Mouse (Mus musculus): ENCODE data around the gene Slc25a16. TPM values are rescaled to one million over a fixed set of nuclear protein-coding genes. Genes with fewer than 3 reads are reported as not detected.
"Not testable (repeated sequence)": the region's sequence is repeated elsewhere in the genome, so short reads cannot be mapped to it uniquely, and the experiment has no call there.

The Slc25a16 gene
- polyA plus RNA-seq, 1 experiment from 2014 or later, result 16.1 TPM

DNA sequence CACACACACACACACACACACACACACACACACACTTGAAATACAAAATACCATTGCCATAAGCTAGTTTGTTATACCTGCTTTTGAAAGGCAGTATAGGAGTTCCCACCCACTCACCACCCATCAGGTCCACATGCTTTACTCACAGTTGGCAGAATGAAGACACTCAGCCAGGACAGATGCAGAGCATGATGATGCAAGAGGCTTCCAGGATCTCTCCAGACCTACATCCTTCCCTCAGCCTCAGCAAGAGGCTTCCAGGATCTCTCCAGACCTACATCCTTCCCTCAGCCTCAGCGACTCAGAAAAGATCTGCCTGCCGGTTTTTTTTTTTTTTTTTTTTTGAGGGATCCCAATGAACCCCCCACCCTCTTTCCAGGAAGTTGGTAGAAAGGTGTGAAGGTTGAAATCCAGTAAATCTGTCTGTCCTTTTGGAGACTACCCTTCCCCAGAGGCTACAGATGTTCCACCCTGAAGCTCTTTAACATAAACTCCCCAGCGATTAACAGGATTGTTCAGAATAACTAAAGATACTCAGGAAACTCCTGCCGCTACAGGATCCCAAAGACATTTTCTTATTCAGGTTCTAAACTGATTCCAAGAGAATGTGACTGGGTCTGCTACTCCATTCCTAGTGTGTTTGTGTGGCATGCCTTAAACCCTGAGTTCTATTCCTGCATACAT is 27.7 kb upstream of the Slc25a16 start:
- Histone ChIP-seq H3K4me1 (replicated peaks) (no peaks in the 10 kb centered on the region), H3K27me3 (no peaks in the 10 kb centered on the region), H3K9me3 (no peaks in the 10 kb centered on the region), H3K4me3 (no peak overlapping the region), H3K27ac (replicated peaks) (no peak overlapping the region), H3K4me2 (no peak overlapping the region), H3K36me3 (no peaks in the 10 kb centered on the region), H3K9ac (no peak overlapping the region)
- no peak for ATAC-seq (ENCODE audit: low FRiP score, low read depth)
- 24% methylated on average over 4 of the region's 4 CpGs for WGBS

DNA sequence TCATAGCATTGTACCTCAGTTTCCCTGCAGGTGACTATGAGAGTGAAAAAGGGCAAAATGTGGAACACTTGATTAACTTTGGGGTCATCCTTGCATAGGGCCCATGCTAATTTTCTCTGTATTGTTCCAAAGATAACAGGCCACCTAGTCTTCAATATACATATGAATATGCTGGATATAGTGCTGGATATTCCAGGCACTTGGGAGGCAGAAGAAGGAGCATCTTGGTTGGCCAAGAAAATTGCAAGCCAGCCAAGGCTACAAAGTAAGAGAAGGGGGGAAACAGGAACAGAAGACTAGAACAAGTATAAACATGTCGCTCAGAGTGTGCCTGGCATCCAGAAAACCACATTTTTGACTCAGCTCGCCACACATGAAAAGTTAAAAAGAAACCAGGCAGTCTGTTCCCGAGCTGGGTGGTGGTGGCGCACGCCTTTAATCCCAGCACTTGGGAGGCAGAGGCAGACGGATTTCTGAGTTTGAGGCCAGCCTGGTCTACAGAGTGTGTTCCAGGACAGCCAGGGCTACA is 27.0 kb upstream of the Slc25a16 start:
- ATAC-seq (ENCODE audit: low FRiP score, low read depth), result no peak
- H3K9ac ChIP-seq, result no peak overlapping the region
- H3K9me3 ChIP-seq, result no peaks in the 10 kb centered on the region
- H3K4me3 ChIP-seq, result no peak overlapping the region
- no peaks in the 10 kb centered on the region for H3K27me3 ChIP-seq
- H3K27ac ChIP-seq (replicated peaks), result no peak overlapping the region
- H3K4me2 ChIP-seq, result no peak overlapping the region
- WGBS, result 74% methylated on average over 6 of the region's 6 CpGs
- H3K36me3 ChIP-seq, result no peaks in the 10 kb centered on the region
- H3K4me1 ChIP-seq (replicated peaks), result no peaks in the 10 kb centered on the region

DNA sequence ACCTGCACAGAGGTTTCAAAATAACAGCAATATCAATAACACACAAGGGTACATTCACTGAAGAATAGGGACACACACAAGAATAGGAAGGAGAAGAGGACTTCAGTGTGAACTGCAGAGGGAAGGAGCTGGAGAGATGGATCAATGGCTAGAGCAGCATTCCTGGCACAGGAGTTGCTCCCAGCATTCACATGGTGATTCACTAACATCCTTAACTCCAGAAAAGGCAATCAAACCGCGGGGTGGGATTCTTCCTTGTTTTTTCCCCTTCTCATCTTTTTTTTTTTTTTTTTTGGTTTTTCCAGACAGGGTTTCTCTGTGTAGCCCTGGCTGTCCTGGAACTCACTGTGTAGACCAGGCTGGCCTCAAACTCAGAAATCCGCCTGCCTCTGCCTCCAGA is 26.0 kb upstream of the Slc25a16 start:
- Histone ChIP-seq H3K4me2 (no peak overlapping the region), H3K27ac (replicated peaks) (no peak overlapping the region), H3K27me3 (no peaks in the 10 kb centered on the region), H3K9me3 (no peaks in the 10 kb centered on the region), H3K4me3 (no peak overlapping the region), H3K4me1 (replicated peaks) (no peaks in the 10 kb centered on the region), H3K36me3 (no peaks in the 10 kb centered on the region), H3K9ac (no peak overlapping the region)
- no peak for ATAC-seq (ENCODE audit: low FRiP score, low read depth)
- 94% methylated on average over 3 of the region's 3 CpGs for WGBS

DNA sequence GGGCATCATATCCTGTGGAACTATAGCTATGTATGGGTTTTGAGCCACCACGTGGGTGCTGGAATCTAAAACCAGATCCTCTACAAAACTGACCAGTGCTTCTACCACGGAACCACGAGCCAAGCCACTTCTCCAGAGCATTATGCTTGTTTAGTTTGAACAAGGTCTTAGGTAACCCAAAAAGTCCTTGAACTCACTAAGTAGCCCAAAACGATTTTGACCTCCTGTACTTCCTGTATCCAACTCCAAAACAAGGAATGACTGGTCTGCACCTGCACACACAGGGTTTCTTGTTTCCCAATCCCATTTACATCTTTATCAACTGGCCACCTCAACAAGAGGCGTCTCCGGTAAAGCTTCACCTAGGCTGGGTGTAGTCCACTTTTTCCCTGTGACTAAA is 25.0 kb upstream of the Slc25a16 start:
- Histone ChIP-seq H3K4me1 (replicated peaks) (no peaks in the 10 kb centered on the region), H3K4me3 (no peak overlapping the region), H3K4me2 (no peak overlapping the region), H3K9me3 (no peaks in the 10 kb centered on the region), H3K27ac (replicated peaks) (no peak overlapping the region), H3K9ac (no peak overlapping the region), H3K36me3 (no peaks in the 10 kb centered on the region), H3K27me3 (no peaks in the 10 kb centered on the region)
- no peak for ATAC-seq (ENCODE audit: low FRiP score, low read depth)
- 88% methylated on average over 6 of the region's 6 CpGs for WGBS

DNA sequence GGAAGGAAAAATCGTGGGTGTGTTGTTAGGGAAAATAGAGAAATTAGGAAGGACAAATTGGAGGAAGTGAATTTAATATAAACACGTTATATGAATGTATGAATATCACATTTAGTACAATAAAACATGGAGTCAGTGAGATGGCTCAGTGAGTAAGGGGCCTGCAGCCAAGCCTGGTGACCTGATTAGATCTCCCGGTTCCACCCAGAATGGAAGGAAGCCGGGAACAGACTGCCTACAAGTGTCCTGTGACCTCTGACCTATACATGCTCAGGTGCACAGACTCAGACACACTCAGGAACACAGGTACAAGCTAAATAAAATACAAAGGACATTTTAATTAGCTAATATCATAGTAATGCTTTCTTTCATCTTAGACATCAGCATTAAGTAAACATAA is 24.4 kb upstream of the Slc25a16 start:
- Histone ChIP-seq H3K4me3 (no peak overlapping the region), H3K4me1 (replicated peaks) (no peaks in the 10 kb centered on the region), H3K4me2 (no peak overlapping the region), H3K27me3 (no peaks in the 10 kb centered on the region), H3K9ac (no peak overlapping the region), H3K36me3 (no peaks in the 10 kb centered on the region), H3K27ac (replicated peaks) (no peak overlapping the region), H3K9me3 (no peaks in the 10 kb centered on the region)
- no peak for ATAC-seq (ENCODE audit: low FRiP score, low read depth)
- 73% methylated on average over 4 of the region's 4 CpGs for WGBS

DNA sequence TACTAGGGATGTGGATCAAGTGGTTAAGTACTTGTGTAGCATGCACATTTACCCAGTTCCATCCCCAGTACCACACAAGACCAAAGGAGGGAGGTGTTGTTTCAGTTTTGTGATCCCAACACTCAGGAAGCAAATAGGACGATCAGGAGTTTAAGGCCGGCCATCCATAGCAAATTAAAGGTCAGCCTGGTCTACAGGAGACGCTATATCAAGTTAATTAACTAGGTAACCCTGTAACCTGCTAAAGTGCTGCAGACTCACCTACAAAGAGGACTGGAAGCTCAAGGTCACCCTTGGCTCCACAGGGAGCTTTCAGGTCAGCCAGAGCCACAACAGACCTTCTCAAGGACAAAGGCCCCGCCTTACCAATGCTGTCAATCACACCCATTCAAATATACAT is 23.7 kb upstream of the Slc25a16 start:
- Histone ChIP-seq H3K9me3 (no peaks in the 10 kb centered on the region), H3K4me1 (replicated peaks) (no peaks in the 10 kb centered on the region), H3K4me2 (no peak overlapping the region), H3K27me3 (no peaks in the 10 kb centered on the region), H3K27ac (replicated peaks) (no peak overlapping the region), H3K36me3 (no peaks in the 10 kb centered on the region), H3K9ac (no peak overlapping the region), H3K4me3 (no peak overlapping the region)
- 75% methylated on average over 4 of the region's 4 CpGs for WGBS
- no peak for ATAC-seq (ENCODE audit: low FRiP score, low read depth)

DNA sequence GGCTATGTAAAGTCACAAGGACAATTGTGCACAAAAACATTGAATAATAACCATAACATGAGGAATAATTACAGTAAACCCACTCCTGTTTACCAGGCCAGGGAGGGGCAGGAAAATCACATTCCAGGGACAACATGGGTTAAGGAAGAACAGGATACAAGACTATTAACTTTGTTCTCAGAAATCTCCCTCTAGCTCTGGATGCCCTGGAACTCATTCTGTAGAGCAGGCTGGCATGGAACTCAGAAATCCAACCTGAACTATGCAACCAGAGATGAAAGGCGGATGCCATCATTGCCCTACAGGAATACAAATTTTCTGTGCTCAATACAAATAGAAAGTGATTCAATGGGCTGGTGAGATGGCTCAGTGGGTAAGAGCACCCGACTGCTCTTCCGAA is 23.0 kb upstream of the Slc25a16 start:
- Histone ChIP-seq H3K4me2 (no peak overlapping the region), H3K9ac (no peak overlapping the region), H3K4me3 (no peak overlapping the region), H3K36me3 (no peaks in the 10 kb centered on the region), H3K4me1 (replicated peaks) (no peaks in the 10 kb centered on the region), H3K27ac (replicated peaks) (no peak overlapping the region), H3K9me3 (no peaks in the 10 kb centered on the region), H3K27me3 (no peaks in the 10 kb centered on the region)
- ATAC-seq (ENCODE audit: low FRiP score, low read depth), result no peak
- WGBS, result 95% methylated on average over 3 of the region's 3 CpGs

DNA sequence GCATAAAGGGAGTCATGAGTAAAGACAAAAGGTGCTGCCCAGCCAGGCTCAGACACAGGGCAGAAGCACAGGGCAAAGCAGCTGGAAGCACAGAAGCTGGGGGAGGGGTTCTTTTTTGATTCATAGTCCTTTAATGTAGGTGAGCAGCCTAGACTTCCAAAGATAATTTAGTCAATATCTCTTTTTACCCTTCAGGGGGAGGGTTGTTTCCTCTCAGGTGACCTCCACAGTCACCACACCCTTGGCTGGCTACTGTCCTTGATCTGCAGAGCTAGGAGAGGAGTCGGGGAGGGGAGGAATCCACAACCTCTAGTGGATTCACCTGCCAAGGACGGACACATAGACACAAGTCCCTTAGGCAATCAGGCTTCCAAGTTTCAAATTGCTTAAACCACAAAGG is 22.4 kb upstream of the Slc25a16 start:
- H3K4me3 ChIP-seq, result no peak overlapping the region
- H3K9me3 ChIP-seq, result no peaks in the 10 kb centered on the region
- no peaks in the 10 kb centered on the region for H3K27me3 ChIP-seq
- 90% methylated on average over 2 of the region's 2 CpGs for WGBS
- no peaks in the 10 kb centered on the region for H3K36me3 ChIP-seq
- no peak overlapping the region for H3K4me2 ChIP-seq
- H3K27ac ChIP-seq (replicated peaks), result no peak overlapping the region
- H3K4me1 ChIP-seq (replicated peaks), result no peaks in the 10 kb centered on the region
- H3K9ac ChIP-seq, result no peak overlapping the region
- ATAC-seq (ENCODE audit: low FRiP score, low read depth), result no peak

DNA sequence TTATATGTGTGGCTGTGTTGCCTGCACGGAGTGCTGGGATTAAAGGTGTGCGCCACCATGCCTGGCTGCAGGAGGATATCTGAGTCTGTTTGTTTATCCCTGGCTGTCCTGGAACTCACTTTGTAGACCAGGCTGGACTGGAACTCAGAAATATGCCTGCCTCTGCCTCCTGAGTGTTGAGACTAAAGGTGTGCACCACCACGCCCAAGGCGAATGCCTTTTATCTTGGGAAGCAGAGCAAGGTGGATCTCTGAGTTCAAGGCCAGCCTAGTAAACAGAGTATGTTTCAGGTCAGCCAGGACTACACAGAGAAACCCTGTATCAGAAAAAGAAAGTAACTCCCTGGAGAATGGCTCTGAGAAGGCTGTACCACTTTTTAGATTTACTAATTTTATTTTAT is 20.3 kb upstream of the Slc25a16 start:
- Histone ChIP-seq H3K4me2 (no peak overlapping the region), H3K27me3 (no peaks in the 10 kb centered on the region), H3K4me1 (replicated peaks) (no peaks in the 10 kb centered on the region), H3K36me3 (no peaks in the 10 kb centered on the region), H3K4me3 (no peak overlapping the region), H3K9me3 (no peaks in the 10 kb centered on the region), H3K27ac (replicated peaks) (no peak overlapping the region), H3K9ac (no peak overlapping the region)
- 97% methylated on average over 4 of the region's 4 CpGs for WGBS
- ATAC-seq (ENCODE audit: low FRiP score, low read depth), result no peak

DNA sequence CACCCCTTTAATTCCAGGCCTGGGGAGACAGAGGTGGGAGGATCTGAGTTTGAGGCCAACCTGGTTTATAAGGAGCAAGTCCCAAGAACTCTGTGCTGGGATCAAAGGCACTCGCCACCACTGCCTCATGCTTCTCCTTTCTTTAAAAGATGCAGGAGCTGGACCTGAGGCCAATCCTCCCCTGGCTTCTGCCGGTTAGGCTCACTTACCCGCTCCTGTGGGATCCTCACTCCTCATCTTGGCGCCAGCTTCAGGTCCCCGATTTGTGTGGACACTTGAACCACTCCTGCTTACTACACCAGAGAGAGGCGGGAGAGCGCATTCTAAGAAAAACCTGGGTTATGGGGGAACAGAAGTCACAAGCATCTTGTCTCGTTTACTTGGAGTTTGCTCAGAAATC is 18.6 kb upstream of the Slc25a16 start:
- Histone ChIP-seq H3K4me2 (no peak overlapping the region), H3K36me3 (no peaks in the 10 kb centered on the region), H3K4me1 (replicated peaks) (no peaks in the 10 kb centered on the region), H3K27ac (replicated peaks) (no peak overlapping the region), H3K9ac (no peak overlapping the region), H3K4me3 (no peak overlapping the region), H3K9me3 (no peaks in the 10 kb centered on the region), H3K27me3 (no peaks in the 10 kb centered on the region)
- WGBS, result 52% methylated on average over 8 of the region's 8 CpGs
- ATAC-seq (ENCODE audit: low FRiP score, low read depth), result no peak

DNA sequence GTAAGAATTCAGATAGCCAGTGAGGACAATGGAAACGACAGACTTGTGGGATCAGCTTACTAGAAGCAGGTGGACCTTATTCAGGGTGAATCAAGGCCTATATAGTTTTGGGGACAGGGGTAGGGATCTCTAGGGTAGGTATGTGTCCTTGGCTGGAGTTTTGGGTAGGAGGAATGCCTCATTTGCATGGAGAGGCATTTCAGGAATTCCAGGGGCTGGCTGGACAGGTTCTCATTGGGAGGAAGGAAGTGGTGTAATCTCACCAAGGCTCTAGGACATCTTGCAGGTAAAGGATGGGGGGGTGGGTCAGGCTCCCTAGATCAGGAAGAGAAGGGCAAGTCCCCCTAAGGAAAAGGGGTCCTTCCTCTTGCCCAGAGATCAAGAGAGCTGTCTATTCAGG is 17.6 kb upstream of the Slc25a16 start:
- H3K27ac ChIP-seq (replicated peaks), result no peak overlapping the region
- no peaks in the 10 kb centered on the region for H3K36me3 ChIP-seq
- H3K4me3 ChIP-seq, result no peak overlapping the region
- WGBS, result 63% methylated on average over 1 of the region's 1 CpGs
- H3K9me3 ChIP-seq, result no peaks in the 10 kb centered on the region
- H3K4me2 ChIP-seq, result no peak overlapping the region
- no peak overlapping the region for H3K9ac ChIP-seq
- H3K27me3 ChIP-seq, result no peaks in the 10 kb centered on the region
- no peak for ATAC-seq (ENCODE audit: low FRiP score, low read depth)
- H3K4me1 ChIP-seq (replicated peaks), result no peaks in the 10 kb centered on the region

DNA sequence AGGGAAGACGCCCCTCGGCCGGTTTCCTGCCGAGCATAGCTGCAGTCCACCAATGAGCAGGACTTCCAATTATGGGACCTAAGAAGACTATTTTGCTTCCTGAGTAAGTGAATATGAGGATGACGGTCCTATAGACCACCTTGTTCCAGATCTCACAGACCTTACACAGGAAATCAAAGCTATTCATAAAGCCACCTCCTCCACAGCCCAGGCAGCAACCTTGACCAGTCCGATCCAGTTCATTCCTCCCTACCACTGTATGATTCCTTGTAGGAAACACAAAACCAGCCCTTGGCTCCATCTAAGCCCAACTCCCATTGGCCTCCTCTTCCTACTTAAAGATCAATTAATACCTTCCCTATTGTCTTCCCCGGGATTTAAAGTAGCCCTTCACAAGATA is 14.1 kb upstream of the Slc25a16 start:
- no peak for ATAC-seq (ENCODE audit: low FRiP score, low read depth)
- Histone ChIP-seq H3K36me3 (no peaks in the 10 kb centered on the region), H3K27me3 (no peaks in the 10 kb centered on the region), H3K9ac (no peak overlapping the region), H3K4me1 (replicated peaks) (no peaks in the 10 kb centered on the region), H3K4me2 (no peak overlapping the region), H3K4me3 (no peak overlapping the region), H3K27ac (replicated peaks) (no peak overlapping the region), H3K9me3 (no peaks in the 10 kb centered on the region)
- 90% methylated on average over 7 of the region's 7 CpGs for WGBS

DNA sequence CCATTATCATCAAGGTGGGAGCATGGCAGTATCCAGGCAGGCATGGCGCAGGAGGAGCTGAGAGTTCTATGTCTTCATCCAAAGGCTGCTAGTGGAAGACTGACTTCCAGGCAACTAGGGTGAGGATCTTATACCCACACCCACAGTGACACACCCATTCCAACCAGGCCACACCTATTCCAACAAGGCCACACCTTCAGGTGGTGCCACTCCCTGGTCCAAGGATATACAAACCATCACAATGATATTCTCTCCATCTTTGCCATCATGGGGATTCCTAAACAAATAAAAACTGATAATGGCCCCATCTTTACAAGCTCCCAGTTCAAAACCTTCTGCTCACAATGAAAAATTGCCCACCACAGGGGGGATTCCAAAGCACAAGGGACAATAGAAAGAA is 11.5 kb upstream of the Slc25a16 start, which contains the start of gene Tet1:
Gene Tet1, minus strand, starts transcription at position 101 of the 400 bp plus-strand sequence.
- H3K9ac ChIP-seq; H3K9me3 ChIP-seq; H3K27me3 ChIP-seq; H3K4me3 ChIP-seq; H3K4me1 ChIP-seq (replicated peaks); H3K36me3 ChIP-seq; H3K4me2 ChIP-seq; ATAC-seq (ENCODE audit: low FRiP score, low read depth); H3K27ac ChIP-seq (replicated peaks): not testable (repeated sequence)
- WGBS, result no CpG with 5 or more reads among the region's 1 CpGs
